Mouse (Mus musculus) olfactory bulb, adult 2 months (tissue): ENCODE results near the gene Neo1.

Experiments
- CTCF ChIP-seq: fragments of 200-500 bp; IDR thresholded peaks from 2 replicates; pipeline ENCODE4 v1.5.1; 2012; ENCODE audit warnings: low read depth, mild to moderate bottlenecking, low read length, moderate library complexity; ENCODE audit not compliant: insufficient read depth
- POLR2A ChIP-seq: fragments of 200-500 bp; IDR thresholded peaks from 2 replicates; pipeline ENCODE4 v1.6.1; 2012; ENCODE audit warnings: mild to moderate bottlenecking, low read depth, low read length, moderate library complexity; ENCODE audit not compliant: insufficient read depth

DNA sequence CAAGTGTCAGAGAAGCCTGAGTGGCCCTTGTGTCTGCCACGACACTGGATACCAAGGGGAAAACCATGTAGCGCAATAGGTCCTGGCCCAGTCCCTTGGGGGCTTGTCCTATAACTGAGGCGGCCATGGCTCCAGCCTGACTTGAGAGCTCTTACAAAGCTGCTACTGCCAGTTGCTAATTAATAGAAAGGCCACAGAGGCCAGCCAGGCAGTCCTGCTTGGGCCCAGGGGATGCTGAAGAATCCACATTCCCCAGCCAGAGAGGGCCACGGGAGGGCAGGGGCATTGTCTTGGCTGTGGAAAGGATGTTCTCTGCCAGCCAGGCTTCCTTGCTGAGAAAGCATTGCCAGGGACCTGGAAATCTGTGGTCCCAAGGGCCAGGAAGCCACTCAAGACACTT is 206.6 kb downstream of the Neo1 start:
- no peak for TF ChIP-seq CTCF
- no peak for TF ChIP-seq POLR2A
